Mouse (Mus musculus): ENCODE measurements around the gene Palm2.

DNA sequence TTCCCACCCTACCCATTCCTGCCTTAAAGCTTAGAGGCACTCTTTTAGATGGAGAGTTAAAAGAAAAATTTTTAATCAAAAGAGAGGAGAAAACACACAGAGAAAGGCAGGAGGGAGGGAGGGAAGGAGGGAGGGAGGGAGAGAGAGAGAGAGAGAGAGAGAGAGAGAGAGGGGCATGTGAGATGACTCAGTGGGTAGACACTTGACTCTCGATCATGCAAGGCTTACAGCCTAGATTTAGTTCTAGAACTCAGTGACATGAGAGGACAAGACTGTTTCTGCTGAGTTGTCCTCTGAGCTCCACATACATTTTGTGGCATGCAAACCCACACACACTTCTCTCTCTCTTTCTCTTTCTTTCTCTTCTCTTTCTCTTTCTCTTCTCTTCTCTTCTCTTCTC is 125.4 kb downstream of the Palm2 start:
- no peak for TF ChIP-seq POLR2A (IDR thresholded peaks at IDR 0.05; ENCODE audit: low read depth, low read length)
- no peak for TF ChIP-seq CTCF (conservative IDR thresholded peaks at IDR 0.05; ENCODE audit: insufficient read depth, insufficient read length, low read depth, low read length)
